Mouse (Mus musculus) bone marrow, adult 2 months (tissue): ENCODE data around the gene Ramp1. TPM values are rescaled to one million over a fixed set of nuclear protein-coding genes. Genes with fewer than 3 reads are reported as not detected.
A peak's percentile ranks its signal among the peaks of the same experiment; 100 is the strongest.

Experiments
- H3K27ac ChIP-seq: fragments of 200-500 bp; 2 replicates; pipeline ENCODE4 v1.5.1; 2012; ENCODE audit warnings: low read depth, mild to moderate bottlenecking, control low read depth, inconsistent platforms, low read length; ENCODE audit not compliant: control insufficient read depth, poor library complexity, insufficient read depth
- H3K4me1 ChIP-seq: fragments of 200-500 bp; 2 replicates; pipeline ENCODE4 v1.6.1; 2011; ENCODE audit warnings: low read length; ENCODE audit not compliant: control insufficient read depth, insufficient read depth
- H3K4me3 ChIP-seq: fragments of 200-500 bp; replicated peaks from 2 replicates; pipeline ENCODE3; 2011; ENCODE audit warnings: mild to moderate bottlenecking, low read depth, low read length, control low read depth; ENCODE audit not compliant: control insufficient read depth
- CTCF ChIP-seq: fragments of 200-500 bp; IDR thresholded peaks from 2 replicates; pipeline ENCODE4 v1.5.1; 2011; ENCODE audit warnings: low read length, control low read depth; ENCODE audit not compliant: control insufficient read depth, insufficient read depth
- POLR2A ChIP-seq: fragments of 200-500 bp; IDR thresholded peaks from 2 replicates; pipeline ENCODE4 v1.6.1; 2011; ENCODE audit warnings: low read depth, mild to moderate bottlenecking, control low read depth, low read length, borderline replicate concordance; ENCODE audit not compliant: control insufficient read depth
- WGBS: fragments of 180-500 bp; shearing (Covaris S2); methylation state at CpG from one replicate; pipeline ENCODE4 v1.1.7; 2018; 5-methylcytosine and 5-hydroxymethylcytosine counted together
- polyA plus RNA-seq: library from polyadenylated mRNA; stranded (reverse); fragments of >200 nt; gene quantifications from 2 replicates; pipeline ENCODE4 v1.2.4, GENCODE M21; 2011; ENCODE audit warnings: low replicate concordance; ENCODE audit not compliant: missing spikeins, insufficient read depth, insufficient read length

Gene Ramp1
- polyA plus RNA-seq, 1 experiment = 22.2 TPM

DNA sequence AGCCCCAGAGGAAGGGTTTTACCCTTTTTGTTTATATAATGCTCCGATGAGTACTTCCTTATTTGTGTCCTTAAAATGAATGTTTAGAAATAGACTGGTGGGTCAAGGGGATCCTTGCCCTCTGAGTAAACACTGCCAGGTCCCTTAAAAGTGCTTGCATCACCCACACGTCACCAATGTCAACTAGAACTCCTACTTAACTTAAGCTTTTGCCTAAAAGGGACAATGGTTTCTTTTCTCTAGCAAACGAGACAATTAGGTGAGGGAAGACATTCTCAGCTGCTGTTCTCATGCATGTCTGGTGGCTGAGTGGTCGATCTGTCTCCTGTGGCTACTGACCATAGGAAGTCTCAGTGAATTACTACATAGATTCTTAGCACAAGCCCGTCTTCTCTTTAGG lies 52.3 kb downstream of the Ramp1 start:
- H3K4me3 ChIP-seq = no peak overlapping the region
- no peak overlapping the region for H3K27ac ChIP-seq
- peaks cover 4% of the 10 kb centered on the region for H3K4me1 ChIP-seq
- WGBS = 16% methylated on average over 5 of the region's 5 CpGs
- TF ChIP-seq CTCF (no peak), POLR2A (no peak)

DNA sequence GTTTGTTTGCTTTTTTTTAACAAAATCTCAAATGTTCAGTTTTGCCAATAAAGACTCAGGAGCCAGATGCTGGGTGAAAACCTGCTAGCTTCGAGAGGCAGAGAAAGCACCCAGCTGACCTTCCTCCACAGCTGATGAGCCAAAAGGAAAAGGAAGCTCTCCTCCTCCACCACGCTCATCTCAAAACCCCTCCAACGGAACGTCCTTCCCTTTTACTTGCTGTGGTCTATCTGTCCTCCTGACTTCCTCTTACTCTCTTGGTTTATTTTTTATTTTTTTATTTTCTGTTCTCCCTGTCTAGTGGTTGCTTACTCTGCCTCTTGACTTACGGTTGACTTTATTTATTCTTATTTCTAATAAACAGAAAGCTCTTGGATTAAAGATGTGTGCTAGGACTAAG lies 55.8 kb downstream of the Ramp1 start:
- Histone ChIP-seq H3K4me3 (no peak overlapping the region), H3K4me1 (peaks cover 3% of the 10 kb centered on the region; the same call in 1 of the 2 replicates), H3K27ac (no peak overlapping the region)
- TF ChIP-seq CTCF = no peak
- TF ChIP-seq POLR2A = no peak
- WGBS = 2% methylated on average over 5 of the region's 5 CpGs

DNA sequence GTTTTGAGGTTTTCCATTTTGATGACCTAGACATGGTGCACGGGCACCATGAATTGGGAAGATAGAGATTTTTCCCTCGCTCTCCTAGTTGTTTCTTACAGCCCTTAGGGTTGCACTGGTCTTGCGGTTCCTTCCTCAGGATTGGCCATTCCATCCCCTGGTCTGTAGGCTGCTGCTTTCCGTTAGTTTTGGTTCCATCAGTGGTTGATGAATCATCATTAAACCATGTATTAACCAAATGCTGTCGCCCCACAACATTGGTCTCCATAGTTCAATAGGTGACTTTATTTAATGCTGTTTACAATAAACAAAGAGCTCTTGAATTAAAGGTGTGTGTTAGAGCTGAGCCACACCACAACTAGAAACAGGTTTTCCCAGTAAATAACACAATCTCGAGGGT lies 58.1 kb downstream of the Ramp1 start:
- TF ChIP-seq CTCF = no peak
- TF ChIP-seq POLR2A = no peak
- 53% methylated on average over 6 of the region's 6 CpGs for WGBS
- Histone ChIP-seq H3K27ac (no peak overlapping the region), H3K4me1 (peaks cover 2% of the 10 kb centered on the region; the same call in 1 of the 2 replicates), H3K4me3 (no peak overlapping the region)

DNA sequence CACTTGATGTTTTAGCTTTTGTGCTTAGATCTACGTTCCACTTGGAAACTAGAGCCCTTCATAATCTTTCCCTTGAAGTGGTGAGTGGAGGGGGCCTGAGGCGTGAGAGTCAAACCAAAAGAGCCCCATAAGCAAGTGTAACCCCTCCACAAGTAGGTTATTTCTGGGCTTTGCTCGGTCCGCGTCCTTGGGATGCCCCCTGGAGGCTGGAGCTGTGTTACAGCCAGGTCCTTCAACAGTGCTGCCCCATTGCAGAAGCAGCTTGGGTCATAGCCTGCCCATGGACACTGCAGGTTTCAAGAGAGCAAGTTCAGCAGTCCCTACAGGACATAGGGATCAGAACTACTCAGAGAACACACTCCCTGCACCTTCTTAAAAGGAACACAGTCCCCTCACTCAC lies 59.5 kb downstream of the Ramp1 start:
- TF ChIP-seq CTCF (peak; percentile 90), POLR2A (no peak)
- no peak overlapping the region for H3K4me3 ChIP-seq
- WGBS = 7% methylated on average over 5 of the region's 5 CpGs
- H3K4me1 ChIP-seq = peaks cover 2% of the 10 kb centered on the region; the same call in 1 of the 2 replicates
- no peak overlapping the region for H3K27ac ChIP-seq

DNA sequence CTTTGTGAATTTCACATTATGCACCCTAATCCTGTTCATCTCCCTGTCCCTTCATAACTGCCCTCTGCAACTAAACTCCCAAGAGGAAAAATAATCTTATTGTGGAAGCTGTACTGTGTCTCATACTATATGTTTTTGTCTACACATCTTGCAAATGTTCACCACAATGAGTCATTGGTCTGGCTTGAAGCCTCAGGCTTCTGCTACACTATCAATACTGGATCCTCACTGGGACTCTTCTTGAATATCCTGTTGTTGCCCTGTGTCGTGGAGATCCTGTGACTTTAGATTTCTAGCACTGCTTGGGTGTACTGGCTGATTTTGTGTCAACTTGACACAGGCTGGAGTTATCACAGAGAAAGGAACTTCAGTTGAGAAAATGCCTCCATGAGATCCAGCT lies 60.2 kb downstream of the Ramp1 start:
- H3K27ac ChIP-seq = no peak overlapping the region
- 51% methylated on average over 1 of the region's 1 CpGs for WGBS
- H3K4me3 ChIP-seq = no peak overlapping the region
- TF ChIP-seq CTCF = no peak
- no peak for TF ChIP-seq POLR2A
- H3K4me1 ChIP-seq = peaks cover 2% of the 10 kb centered on the region; the same call in 1 of the 2 replicates

DNA sequence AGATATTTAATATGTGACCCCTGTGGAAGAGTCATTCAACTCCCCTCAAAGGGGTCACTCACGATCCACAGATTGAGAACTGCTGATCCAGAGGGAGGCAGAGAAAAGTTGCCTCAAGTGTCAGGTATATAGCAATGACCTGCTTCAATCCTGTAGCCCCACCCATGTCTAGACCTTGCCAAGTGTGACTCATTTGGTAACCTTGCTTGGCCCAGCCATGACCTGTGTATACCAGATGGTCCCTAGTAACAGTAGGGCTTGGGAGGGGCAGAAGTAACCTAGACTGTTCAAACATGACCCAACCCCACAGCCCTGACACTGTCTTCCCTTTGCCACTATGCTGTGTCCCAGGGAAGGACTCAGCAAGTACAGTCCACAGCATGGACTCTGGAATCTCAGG lies 61.1 kb downstream of the Ramp1 start:
- no peak overlapping the region for H3K4me3 ChIP-seq
- TF ChIP-seq POLR2A = no peak
- WGBS = 82% methylated on average over 1 of the region's 1 CpGs
- no peak overlapping the region for H3K27ac ChIP-seq
- H3K4me1 ChIP-seq = peaks cover 2% of the 10 kb centered on the region; the same call in 1 of the 2 replicates

DNA sequence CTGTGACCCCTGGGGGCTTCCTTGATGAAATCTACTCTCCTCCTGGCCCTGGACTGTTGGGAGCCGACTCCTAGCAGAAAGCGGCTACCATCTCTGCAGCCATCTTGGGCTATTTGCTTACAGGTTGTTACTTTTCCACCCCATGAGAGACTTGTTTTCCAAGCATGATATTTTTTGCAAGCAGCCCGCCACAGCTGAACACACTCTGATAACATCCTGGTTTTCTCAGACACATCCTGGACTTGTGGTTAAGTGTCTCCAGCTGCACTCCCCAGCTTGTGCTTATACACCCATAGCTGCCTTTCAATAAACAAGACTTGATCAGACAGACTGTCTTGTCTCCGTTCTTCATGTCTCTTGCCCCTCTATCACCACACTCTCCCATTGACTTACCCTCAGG lies 61.6 kb downstream of the Ramp1 start:
- no peak overlapping the region for H3K27ac ChIP-seq
- 32% methylated on average over 4 of the region's 4 CpGs for WGBS
- peaks cover 2% of the 10 kb centered on the region; the same call in 1 of the 2 replicates for H3K4me1 ChIP-seq
- TF ChIP-seq POLR2A = no peak
- TF ChIP-seq CTCF = no peak
- no peak overlapping the region for H3K4me3 ChIP-seq

DNA sequence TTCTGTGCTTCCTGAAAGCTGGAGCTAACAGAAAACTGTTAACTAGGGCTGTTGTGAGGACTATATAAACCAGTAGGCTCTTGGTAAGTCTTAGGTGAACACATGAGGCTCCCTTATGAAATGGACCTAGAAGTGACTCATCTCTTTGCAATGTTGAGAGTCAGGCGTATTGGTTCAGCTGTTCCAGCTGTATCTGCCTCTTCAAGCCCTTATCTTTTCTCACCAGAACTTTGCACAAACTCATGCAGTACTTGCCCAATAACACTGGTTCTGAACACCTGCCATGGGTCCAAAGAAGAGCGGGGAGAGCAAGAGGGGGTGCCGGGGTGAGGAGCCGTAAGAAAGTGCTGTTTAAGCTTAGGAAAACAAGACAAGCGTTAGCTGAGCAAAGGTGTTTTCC lies 68.6 kb downstream of the Ramp1 start:
- Histone ChIP-seq H3K27ac (peak overlapping the region; percentile 82), H3K4me3 (no peak overlapping the region), H3K4me1 (peaks cover 3% of the 10 kb centered on the region; the same call in 1 of the 2 replicates)
- TF ChIP-seq POLR2A = no peak
- WGBS = 59% methylated on average over 5 of the region's 5 CpGs

DNA sequence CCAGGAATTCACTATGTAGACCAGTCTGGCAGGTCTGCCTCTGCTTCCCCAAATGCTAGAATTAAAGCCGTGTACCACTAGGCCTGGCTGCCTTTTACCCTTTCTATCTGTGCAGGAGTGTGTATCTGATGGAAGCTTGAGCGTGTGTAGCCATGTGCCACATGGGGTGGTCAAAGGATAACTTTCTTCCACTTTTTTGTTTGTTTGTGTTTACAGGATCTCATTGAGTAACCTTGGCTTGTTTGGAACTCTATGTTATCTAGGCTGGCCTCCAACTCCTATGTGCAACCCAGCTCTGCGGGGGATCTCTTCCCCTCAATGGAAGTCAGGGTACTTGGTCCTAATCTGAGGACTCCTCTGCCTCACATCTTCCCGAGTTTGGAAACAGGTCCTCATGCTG lies 69.3 kb downstream of the Ramp1 start:
- peaks cover 3% of the 10 kb centered on the region; the same call in 1 of the 2 replicates for H3K4me1 ChIP-seq
- 57% methylated on average over 4 of the region's 4 CpGs for WGBS

More for the DNA sequence above, 69.3 kb downstream of the Ramp1 start:
- H3K4me3 ChIP-seq = no peak overlapping the region
- no peak overlapping the region; the same call in 1 of the 2 replicates for H3K27ac ChIP-seq
- TF ChIP-seq CTCF = no peak
- no peak for TF ChIP-seq POLR2A
